Mouse (Mus musculus): ENCODE measurements around the gene Zfp354c. TPM values are rescaled to one million over a fixed set of nuclear protein-coding genes. Genes with fewer than 3 reads are reported as not detected.

The Zfp354c gene
- polyA plus RNA-seq, 1 experiment from 2014 or later: 5.4 TPM

GRCm38 (mm10) chr11:50847047-50847446 is 19.5 kb upstream of the Zfp354c start:
- Histone ChIP-seq H3K9ac (ENCODE audit: low read length) (no peak overlapping the region), H3K9me3 (ENCODE audit: control insufficient read depth, low read length) (no peaks in the 10 kb centered on the region), H3K27ac (replicated peaks) (no peak overlapping the region), H3K36me3 (ENCODE audit: control insufficient read depth, insufficient read depth, low read length) (no peaks in the 10 kb centered on the region), H3K4me3 (ENCODE audit: low read depth, low read length) (no peak overlapping the region), H3K4me2 (replicated peaks; ENCODE audit: low read depth) (no peak overlapping the region), H3K4me1 (replicated peaks; ENCODE audit: control insufficient read depth, insufficient read depth) (0 out of 2 replicates have a peak, but pooled peaks cover 3% of the 10 kb centered on the region), H3K27me3 (ENCODE audit: control insufficient read depth, insufficient read depth, low read length) (peaks cover 5% of the 10 kb centered on the region; the same call in 1 of the 2 replicates)
- TF ChIP-seq EP300 (optimal IDR thresholded peaks at IDR 0.05) (no peak), CTCF (IDR thresholded peaks at IDR 0.05; ENCODE audit: low read depth) (peak; percentile 59)
- 71% methylated on average over 5 of the region's 5 CpGs for WGBS
- no peak for DNase-seq (ENCODE audit: low spot score)
- no peak for ATAC-seq (ENCODE audit: low FRiP score, low TSS enrichment)

- H3K27ac ChIP-seq (replicated peaks): no peak overlapping the region
- WGBS: 81% methylated on average over 3 of the region's 3 CpGs
Measured at GRCm38 (mm10) chr11:50845951-50846350, 18.4 kb upstream of the Zfp354c start.

GRCm38 (mm10) chr11:50841023-50841735 is 13.7 kb upstream of the Zfp354c start, which contains the start of gene Zfp879:
Zfp879 (minus strand) TSS chr11:50841552.
- Histone ChIP-seq H3K27ac (replicated peaks) (peak within 1 kb of the TSS; percentile 87), H3K27me3 (ENCODE audit: control insufficient read depth, insufficient read depth, low read length) (no peaks in the 10 kb centered on the region), H3K4me3 (ENCODE audit: low read depth, low read length) (peak within 1 kb of the TSS; percentile 38), H3K36me3 (ENCODE audit: control insufficient read depth, insufficient read depth, low read length) (no peaks in the 10 kb centered on the region), H3K9me3 (ENCODE audit: control insufficient read depth, low read length) (no peaks in the 10 kb centered on the region), H3K4me2 (replicated peaks; ENCODE audit: low read depth) (peak within 1 kb of the TSS; percentile 68), H3K4me1 (replicated peaks; ENCODE audit: control insufficient read depth, insufficient read depth) (no peaks in the 10 kb centered on the region), H3K9ac (ENCODE audit: low read length) (peak within 1 kb of the TSS; percentile 68)
- peak; percentile 92 for DNase-seq (ENCODE audit: low spot score)
- TF ChIP-seq CTCF (IDR thresholded peaks at IDR 0.05; ENCODE audit: low read depth): no peak
- no peak for TF ChIP-seq EP300 (optimal IDR thresholded peaks at IDR 0.05)
- 15% methylated on average over 22 of the region's 22 CpGs for WGBS
- peak; percentile 92 for ATAC-seq (ENCODE audit: low FRiP score, low TSS enrichment)

More at GRCm38 (mm10) chr11:50845951-50846350, 18.4 kb upstream of the Zfp354c start:
- Histone ChIP-seq H3K4me1 (replicated peaks; ENCODE audit: control insufficient read depth, insufficient read depth) (0 out of 2 replicates have a peak, but pooled peaks cover 3% of the 10 kb centered on the region), H3K9me3 (ENCODE audit: control insufficient read depth, low read length) (no peaks in the 10 kb centered on the region), H3K27me3 (ENCODE audit: control insufficient read depth, insufficient read depth, low read length) (peaks cover 5% of the 10 kb centered on the region; the same call in 1 of the 2 replicates), H3K36me3 (ENCODE audit: control insufficient read depth, insufficient read depth, low read length) (no peaks in the 10 kb centered on the region), H3K4me2 (replicated peaks; ENCODE audit: low read depth) (no peak overlapping the region), H3K4me3 (ENCODE audit: low read depth, low read length) (no peak overlapping the region), H3K9ac (ENCODE audit: low read length) (no peak overlapping the region)
- no peak for TF ChIP-seq CTCF (IDR thresholded peaks at IDR 0.05; ENCODE audit: low read depth)
- no peak for TF ChIP-seq EP300 (optimal IDR thresholded peaks at IDR 0.05)
- no peak for DNase-seq (ENCODE audit: low spot score)
- ATAC-seq (ENCODE audit: low FRiP score, low TSS enrichment): no peak

- Histone ChIP-seq H3K9me3 (ENCODE audit: control insufficient read depth, low read length) (no peaks in the 10 kb centered on the region), H3K27ac (replicated peaks) (no peak overlapping the region), H3K4me1 (replicated peaks; ENCODE audit: control insufficient read depth, insufficient read depth) (no peaks in the 10 kb centered on the region), H3K36me3 (ENCODE audit: control insufficient read depth, insufficient read depth, low read length) (no peaks in the 10 kb centered on the region), H3K27me3 (ENCODE audit: control insufficient read depth, insufficient read depth, low read length) (no peaks in the 10 kb centered on the region), H3K9ac (ENCODE audit: low read length) (no peak overlapping the region), H3K4me3 (ENCODE audit: low read depth, low read length) (no peak overlapping the region), H3K4me2 (replicated peaks; ENCODE audit: low read depth) (no peak overlapping the region)
- ATAC-seq (ENCODE audit: low FRiP score, low TSS enrichment) (no peak), DNase-seq (ENCODE audit: low spot score) (no peak)
- 86% methylated on average over 4 of the region's 4 CpGs for WGBS
- no peak for TF ChIP-seq EP300 (optimal IDR thresholded peaks at IDR 0.05)
Measured at GRCm38 (mm10) chr11:50835727-50836126, 8.2 kb upstream of the Zfp354c start.

- no peaks in the 10 kb centered on the region for H3K9me3 ChIP-seq (ENCODE audit: control insufficient read depth, low read length)
- peak overlapping the region; percentile 79; the same call in 1 of the 2 replicates for H3K9ac ChIP-seq (ENCODE audit: low read length)
- H3K36me3 ChIP-seq (ENCODE audit: control insufficient read depth, insufficient read depth, low read length): peaks cover 3% of the 10 kb centered on the region; the same call in 1 of the 2 replicates
- DNase-seq (ENCODE audit: low spot score) (no peak), ATAC-seq (ENCODE audit: low FRiP score, low TSS enrichment) (no peak)
- 33% methylated on average over 2 of the region's 2 CpGs for WGBS
- peak overlapping the region; percentile 72 for H3K4me2 ChIP-seq (replicated peaks; ENCODE audit: low read depth)
- no peak overlapping the region for H3K27ac ChIP-seq (replicated peaks)
- peaks cover 3% of the 10 kb centered on the region; the same call in 1 of the 2 replicates for H3K4me1 ChIP-seq (replicated peaks; ENCODE audit: control insufficient read depth, insufficient read depth)
- H3K4me3 ChIP-seq (ENCODE audit: low read depth, low read length): peak overlapping the region; percentile 76; the same call in 1 of the 2 replicates
- H3K27me3 ChIP-seq (ENCODE audit: control insufficient read depth, insufficient read depth, low read length): no peaks in the 10 kb centered on the region
- TF ChIP-seq CTCF (IDR thresholded peaks at IDR 0.05; ENCODE audit: low read depth): no peak
- no peak for TF ChIP-seq EP300 (optimal IDR thresholded peaks at IDR 0.05)
Measured at GRCm38 (mm10) chr11:50826214-50826613, 1.3 kb downstream of the Zfp354c start.

- no peak for TF ChIP-seq CTCF (IDR thresholded peaks at IDR 0.05; ENCODE audit: low read depth)
- TF ChIP-seq EP300 (optimal IDR thresholded peaks at IDR 0.05): no peak
- H3K27ac ChIP-seq (replicated peaks): no peak overlapping the region
Measured at GRCm38 (mm10) chr11:50814233-50814632, 13.3 kb downstream of the Zfp354c start.

More at GRCm38 (mm10) chr11:50814233-50814632, 13.3 kb downstream of the Zfp354c start:
- Histone ChIP-seq H3K9me3 (ENCODE audit: control insufficient read depth, low read length) (peaks cover 12% of the 10 kb centered on the region), H3K36me3 (ENCODE audit: control insufficient read depth, insufficient read depth, low read length) (peaks cover 28% of the 10 kb centered on the region), H3K4me1 (replicated peaks; ENCODE audit: control insufficient read depth, insufficient read depth) (no peaks in the 10 kb centered on the region), H3K9ac (ENCODE audit: low read length) (no peak overlapping the region), H3K4me3 (ENCODE audit: low read depth, low read length) (no peak overlapping the region), H3K4me2 (replicated peaks; ENCODE audit: low read depth) (no peak overlapping the region), H3K27me3 (ENCODE audit: control insufficient read depth, insufficient read depth, low read length) (no peaks in the 10 kb centered on the region)
- ATAC-seq (ENCODE audit: low FRiP score, low TSS enrichment) (no peak), DNase-seq (ENCODE audit: low spot score) (no peak)
- 95% methylated on average over 4 of the region's 4 CpGs for WGBS
